Mouse (Mus musculus) megakaryocyte, embryonic 14.5 days (primary cell): ENCODE measurements at regions not wholly inside any gene's neighbourhood (a gene's known extent, or its start where the extent isn't known, plus 50 kb on each side); places are given as distances from the start of the nearest gene placed in this dataset.

Experiments
- FLI1 ChIP-seq: IDR thresholded peaks from 2 replicates; pipeline ENCODE4 v1.6.1; 2012; ENCODE audit warnings: low read length, inconsistent platforms, mixed read lengths
- GATA1 ChIP-seq: IDR thresholded peaks from 3 replicates; pipeline ENCODE4 v1.6.1; 2012; ENCODE audit warnings: mixed read lengths, low read length, inconsistent platforms, borderline replicate concordance

DNA sequence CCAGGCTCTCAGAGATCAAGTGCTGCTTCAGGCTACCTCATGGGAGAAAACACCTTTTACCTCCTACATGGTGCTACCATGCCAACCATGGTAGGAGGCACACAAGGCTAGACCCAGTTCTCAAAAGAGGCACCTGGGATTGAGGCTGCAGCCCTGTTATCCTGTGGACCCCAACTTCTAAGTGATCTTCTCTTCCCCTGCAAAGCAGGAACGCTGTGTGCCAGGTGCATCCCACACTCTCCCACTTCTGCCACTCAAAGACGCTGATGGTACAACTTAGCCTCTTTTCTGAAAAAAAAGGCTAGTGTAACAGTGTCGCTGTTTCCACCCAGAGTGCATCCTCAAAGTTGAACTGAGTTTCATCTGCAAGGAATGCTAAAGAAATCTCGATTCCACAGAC lies 138.7 kb downstream of the Npy start:
- no peak for TF ChIP-seq GATA1
- no peak for TF ChIP-seq FLI1
